Mouse (Mus musculus): ENCODE results near the gene Trmt11. TPM values are rescaled to one million over a fixed set of nuclear protein-coding genes. Genes with fewer than 3 reads are reported as not detected.
"Not testable (repeated sequence)": the region's sequence is repeated elsewhere in the genome, so short reads cannot be mapped to it uniquely, and the experiment has no call there.

The Trmt11 gene
- polyA plus RNA-seq, 1 experiment = 1.1 TPM

- DNase-seq (ENCODE audit: low read depth, low spot score) = no peak
Measured at GRCm38 (mm10) chr10:30566364-30566763, 34.2 kb downstream of the Trmt11 start.

GRCm38 (mm10) chr10:30564651-30565050 lies 35.9 kb downstream of the Trmt11 start:
- no peak for DNase-seq (ENCODE audit: low read depth, low spot score)
- WGBS = 94% methylated on average over 3 of the region's 3 CpGs

GRCm38 (mm10) chr10:30555686-30556578 lies 44.6 kb downstream of the Trmt11 start:
- 91% methylated on average over 11 of the region's 11 CpGs for WGBS
- no peak for DNase-seq (ENCODE audit: low read depth, low spot score)

GRCm38 (mm10) chr10:30552377-30552776 lies 48.2 kb downstream of the Trmt11 start:
- 97% methylated on average over 1 of the region's 1 CpGs for WGBS
- DNase-seq (ENCODE audit: low read depth, low spot score) = no peak

- DNase-seq (ENCODE audit: low read depth, low spot score) = no peak
- 89% methylated on average over 3 of the region's 3 CpGs for WGBS
Measured at GRCm38 (mm10) chr10:30549974-30550373, 50.6 kb downstream of the Trmt11 start.

GRCm38 (mm10) chr10:30538538-30538815 lies 62.1 kb downstream of the Trmt11 start:
- DNase-seq (ENCODE audit: low read depth, low spot score) = no peak
- WGBS = 51% methylated on average over 5 of the region's 5 CpGs

- no peak for DNase-seq (ENCODE audit: low read depth, low spot score)
Measured at GRCm38 (mm10) chr10:30537734-30538537, 62.6 kb downstream of the Trmt11 start.

GRCm38 (mm10) chr10:30535930-30536329 lies 64.6 kb downstream of the Trmt11 start:
- WGBS = 97% methylated on average over 7 of the region's 7 CpGs
- not testable (repeated sequence) for DNase-seq (ENCODE audit: low read depth, low spot score)

More at GRCm38 (mm10) chr10:30537734-30538537, 62.6 kb downstream of the Trmt11 start:
- WGBS = 81% methylated on average over 10 of the region's 10 CpGs

- WGBS = 89% methylated on average over 1 of the region's 1 CpGs
- no peak for DNase-seq (ENCODE audit: low read depth, low spot score)
Measured at GRCm38 (mm10) chr10:30527122-30527521, 73.4 kb downstream of the Trmt11 start.

GRCm38 (mm10) chr10:30521727-30522126 lies 78.8 kb downstream of the Trmt11 start:
- no peak for DNase-seq (ENCODE audit: low read depth, low spot score)

GRCm38 (mm10) chr10:30519143-30519542 lies 81.4 kb downstream of the Trmt11 start:
- 78% methylated on average over 5 of the region's 5 CpGs for WGBS
- no peak for DNase-seq (ENCODE audit: low read depth, low spot score)

- 51% methylated on average over 2 of the region's 2 CpGs for WGBS
- DNase-seq (ENCODE audit: low read depth, low spot score) = no peak
Measured at GRCm38 (mm10) chr10:30517224-30517623, 83.3 kb downstream of the Trmt11 start.

GRCm38 (mm10) chr10:30516771-30517170 lies 83.8 kb downstream of the Trmt11 start:
- 18% methylated on average over 3 of the region's 3 CpGs for WGBS
- DNase-seq (ENCODE audit: low read depth, low spot score) = no peak

- DNase-seq (ENCODE audit: low read depth, low spot score) = no peak
- WGBS = 77% methylated on average over 2 of the region's 2 CpGs
Measured at GRCm38 (mm10) chr10:30504736-30505135, 95.8 kb downstream of the Trmt11 start.

GRCm38 (mm10) chr10:30503168-30503567 lies 97.4 kb downstream of the Trmt11 start:
- 78% methylated on average over 2 of the region's 2 CpGs for WGBS
- no peak for DNase-seq (ENCODE audit: low read depth, low spot score)

- 77% methylated on average over 1 of the region's 1 CpGs for WGBS
- DNase-seq (ENCODE audit: low read depth, low spot score) = no peak
Measured at GRCm38 (mm10) chr10:30502718-30503117, 97.8 kb downstream of the Trmt11 start.

GRCm38 (mm10) chr10:30498223-30498622 lies 102.3 kb downstream of the Trmt11 start:
- 76% methylated on average over 19 of the region's 19 CpGs for whole genome bisulfite sequencing
- not testable (repeated sequence) for DNase-seq (ENCODE audit: low read depth, low spot score)

Measured in large intestine, adult 2 months (tissue).